In the genomic region with DNA sequence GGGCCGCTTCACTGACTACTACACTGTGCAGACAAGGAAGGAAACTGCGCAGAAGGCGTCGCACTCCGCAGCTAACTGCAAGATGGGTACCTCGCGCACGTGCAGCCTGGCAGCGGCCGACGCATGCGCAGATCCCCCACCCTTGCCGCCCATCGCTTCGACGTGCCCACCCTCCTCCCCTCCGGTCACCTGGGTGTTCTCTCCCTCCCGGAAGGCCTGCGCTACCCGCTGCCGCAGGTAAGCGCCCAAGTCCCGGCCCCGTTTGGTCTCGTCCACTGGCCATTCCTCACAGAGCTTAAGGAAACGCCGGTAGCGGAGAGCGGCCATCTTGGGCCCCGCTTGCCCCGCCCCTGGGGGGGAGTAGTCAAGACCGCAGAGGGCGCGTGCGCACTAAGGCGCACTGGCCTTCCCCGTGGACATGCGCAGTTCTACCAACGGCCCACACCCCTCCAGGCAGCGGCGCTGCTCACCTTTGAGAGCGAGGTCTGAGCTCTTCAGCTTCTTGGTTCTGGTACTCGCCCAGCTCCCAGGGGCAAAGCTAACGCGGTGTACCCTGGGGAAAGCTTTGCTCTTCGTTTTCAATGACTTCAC, we compare ENCODE assay signal across 8 mouse cellular contexts. TPM values are rescaled to one million over a fixed set of nuclear protein-coding genes. Genes with fewer than 3 reads are reported as not detected.
DNase-seq lines count a peak whose midpoint lies in the region; ATAC-seq and TF ChIP-seq lines count a peak whose summit lies in the region.

Uqcc2 (minus strand) TSS at position 366 of the 591 bp plus-strand sequence.

- peak; percentile 45 for ATAC-seq in Patski
- peak; percentile 90 for ATAC-seq in hindbrain, embryonic 13.5 days (ENCODE audit: low FRiP score)

- H3K4me1 ChIP-seq in hindbrain, embryonic 13.5 days (replicated peaks): peaks cover 65% of the 10 kb centered on the region

- no peak for TF ChIP-seq CTCF in Patski (IDR thresholded peaks at IDR 0.05)

- peak within 1 kb of the TSS; percentile 53 for H3K4me3 ChIP-seq in hindbrain, embryonic 13.5 days

- peak within 1 kb of the TSS; percentile 49 for H3K4me2 ChIP-seq in hindbrain, embryonic 13.5 days

- H3K27me3 ChIP-seq in Patski: no peaks in the 10 kb centered on the region
- no peaks in the 10 kb centered on the region for H3K27me3 ChIP-seq in hindbrain, embryonic 13.5 days

- H3K9me3 ChIP-seq in hindbrain, embryonic 13.5 days: no peaks in the 10 kb centered on the region

- H3K9ac ChIP-seq in hindbrain, embryonic 13.5 days: peak within 1 kb of the TSS; percentile 75

- DNase-seq in Patski (ENCODE audit: low read depth, low spot score): no peak
- DNase-seq in cerebellum, postnatal 14 days: peak; percentile 99
- peak; percentile 91 to 93 for DNase-seq in frontal cortex, postnatal 14 days (ENCODE audit: low spot score in 2 of 2)
- peak; percentile 93 to 96 for DNase-seq in layer of hippocampus, postnatal 25 days (ENCODE audit: extremely low spot score in 1 of 2, low spot score in 1 of 2)
- DNase-seq in lung, postnatal 25 days (ENCODE audit: low spot score): peak; percentile 97
- peak; percentile 99 for DNase-seq in retina, embryonic 14.5 days (ENCODE audit: low spot score)
- DNase-seq in thymus, postnatal 4 days: peak; percentile 99

- POLR2A ChIA-PET in Patski (lab: Charles Lee): interaction anchor here (0.7 to 2.0 kb wide), 4 partner anchors 48 to 395 kb away, joined by 3 to 6 read pairs (median 4); no protein-coding TSS in a partner anchor

- H3K27ac ChIP-seq in hindbrain, embryonic 13.5 days: peak within 1 kb of the TSS; percentile 89

- H3K36me3 ChIP-seq in hindbrain, embryonic 13.5 days: 0 out of 2 replicates have a peak, but pooled peaks cover 4% of the 10 kb centered on the region

- CTCF ChIA-PET in Patski (lab: Charles Lee): interaction anchor here (0.7 to 2.0 kb wide), 15 partner anchors 11 to 233 kb away, joined by 3 to 18 read pairs (median 5); partner anchors contain the start of gene Bak1

- in situ Hi-C loops in Patski (cut with MboI; ENCODE audit: low pct_unique_long_range_greater_than_20kb): loop anchor here (5.0 kb wide), 1 partner anchor 91 kb away; no protein-coding TSS in a partner anchor

- under 1% methylated on average over 45 of the region's 46 CpGs for WGBS in hindbrain, embryonic 13.5 days

RNA-seq across cellular contexts. Expression of gene Uqcc2, which starts in this region (rescaled TPM):
- 318 TPM for polyA plus RNA-seq in Patski (2021)
- 335 and 349 TPM in 2 replicates for polyA plus RNA-seq in hindbrain, embryonic 13.5 days (2015; fragmentation: Nextera tagmentation; extraction: Ambion mirVana)
- 100 to 1,000 TPM; 199 to 213 TPM for total RNA-seq in layer of hippocampus, postnatal 25 days (2021)
